Mouse (Mus musculus) embryonic facial prominence, embryonic 10.5 days (tissue): ENCODE measurements at regions not wholly inside any gene's neighbourhood (a gene's known extent, or its start where the extent isn't known, plus 50 kb on each side); places are given as distances from the start of the nearest gene placed in this dataset.
A peak's percentile ranks its signal among the peaks of the same experiment; 100 is the strongest.

Experiments used
- DNase-seq: peaks from one replicate; pipeline ENCODE4 v3.0.0-alpha.2; 2017; ENCODE audit warnings: low spot score
- H3K27ac ChIP-seq: fragments of 300-500 bp; sonication (generic); replicated peaks from 2 replicates; pipeline ENCODE4 v1.5.1; 2016; ENCODE audit warnings: mild to moderate bottlenecking
- H3K27me3 ChIP-seq: fragments of 300-500 bp; sonication (generic); replicated peaks from 2 replicates; pipeline ENCODE4 v1.6.1; 2016; ENCODE audit warnings: low read depth, mild to moderate bottlenecking; ENCODE audit not compliant: poor library complexity, severe bottlenecking
- H3K36me3 ChIP-seq: fragments of 300-500 bp; sonication (generic); replicated peaks from 2 replicates; pipeline ENCODE4 v1.6.1; 2016; ENCODE audit warnings: mild to moderate bottlenecking, moderate library complexity
- H3K4me1 ChIP-seq: fragments of 300-500 bp; sonication (generic); 2 replicates; pipeline ENCODE4 v1.6.1; 2016
- H3K4me3 ChIP-seq: fragments of 300-500 bp; sonication (generic); 2 replicates; pipeline ENCODE4 v1.5.1; 2016; ENCODE audit warnings: mild to moderate bottlenecking, moderate library complexity
- H3K9me3 ChIP-seq: fragments of 300-500 bp; sonication (generic); 2 replicates; pipeline ENCODE4 v1.6.1; 2016; ENCODE audit warnings: mild to moderate bottlenecking
- WGBS: fragments of 180-500 bp; shearing (Covaris S2); methylation state at CpG from one replicate; pipeline ENCODE4 v1.1.7; 2016; 5-methylcytosine and 5-hydroxymethylcytosine counted together

DNA sequence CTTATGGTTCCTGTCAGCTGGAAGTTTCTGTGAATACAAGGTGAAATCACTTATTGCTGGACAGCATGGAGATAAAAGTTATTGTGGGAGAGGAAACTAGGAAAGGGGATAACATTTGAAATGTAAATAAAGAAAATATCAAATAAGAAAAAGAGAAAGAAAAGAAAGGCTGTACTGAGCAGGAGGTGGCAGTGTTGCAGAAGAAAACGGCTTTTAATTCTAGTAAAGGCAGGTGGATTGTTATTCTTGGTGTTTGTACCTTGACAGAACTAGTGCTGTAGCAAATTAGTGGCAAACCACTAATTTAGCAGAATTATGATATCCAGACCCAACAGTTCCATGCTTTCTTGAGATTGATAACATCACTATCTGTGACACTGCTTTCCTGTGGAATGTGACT lies 52.6 kb downstream of the Gm10358 start:
- Histone ChIP-seq H3K36me3 (no peaks in the 10 kb centered on the region), H3K4me1 (no peaks in the 10 kb centered on the region), H3K27me3 (no peaks in the 10 kb centered on the region), H3K9me3 (no peaks in the 10 kb centered on the region), H3K27ac (no peak overlapping the region), H3K4me3 (no peak overlapping the region)
- DNase-seq: no peak
- 58% methylated on average over 1 of the region's 1 CpGs for WGBS

DNA sequence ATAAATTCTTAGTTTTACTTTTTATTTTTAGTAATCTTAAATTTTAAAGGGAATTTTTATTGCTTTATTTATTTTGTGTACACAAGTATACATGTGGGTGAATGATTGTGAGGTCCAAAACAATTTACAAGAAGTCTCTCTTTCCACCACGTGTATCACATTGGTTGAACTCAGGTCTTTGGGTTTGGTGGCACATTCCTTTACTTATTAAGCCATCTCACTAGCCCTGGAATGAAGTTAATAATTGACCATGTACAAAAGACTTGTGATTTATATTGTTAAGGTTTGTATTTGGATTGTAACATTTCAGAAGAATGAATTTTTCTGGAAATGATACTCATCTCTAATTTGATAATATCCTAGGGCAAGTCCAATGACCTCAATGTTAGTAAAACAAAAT lies 56.2 kb downstream of the Gm10358 start:
- 69% methylated on average over 1 of the region's 1 CpGs for WGBS
- Histone ChIP-seq H3K27me3 (no peaks in the 10 kb centered on the region), H3K4me3 (no peak overlapping the region), H3K27ac (no peak overlapping the region), H3K9me3 (no peaks in the 10 kb centered on the region), H3K4me1 (no peaks in the 10 kb centered on the region), H3K36me3 (no peaks in the 10 kb centered on the region)
- no peak for DNase-seq

DNA sequence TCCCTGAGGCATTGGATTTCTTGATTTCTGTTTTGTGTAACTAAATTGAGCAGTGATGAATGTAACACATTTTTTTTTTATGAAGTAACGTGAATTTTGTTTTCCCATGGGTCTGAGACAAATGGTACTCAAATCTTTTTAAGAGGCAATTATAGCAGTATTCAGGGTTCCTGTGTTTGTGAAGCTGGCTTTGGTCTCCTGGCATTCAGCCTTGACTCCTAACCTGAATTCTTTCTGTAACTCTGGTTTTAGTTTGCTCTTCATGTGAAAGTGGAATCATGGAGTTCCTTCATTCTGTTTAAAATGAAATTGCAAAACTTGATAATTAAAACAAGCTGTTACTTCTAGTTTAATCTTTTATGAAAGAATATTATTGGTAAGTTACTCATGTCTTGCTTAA lies 58.3 kb downstream of the Gm10358 start:
- Histone ChIP-seq H3K4me3 (no peak overlapping the region), H3K36me3 (no peaks in the 10 kb centered on the region), H3K9me3 (no peaks in the 10 kb centered on the region), H3K27ac (no peak overlapping the region), H3K4me1 (no peaks in the 10 kb centered on the region), H3K27me3 (no peaks in the 10 kb centered on the region)
- 77% methylated on average over 1 of the region's 1 CpGs for WGBS
- DNase-seq: no peak

DNA sequence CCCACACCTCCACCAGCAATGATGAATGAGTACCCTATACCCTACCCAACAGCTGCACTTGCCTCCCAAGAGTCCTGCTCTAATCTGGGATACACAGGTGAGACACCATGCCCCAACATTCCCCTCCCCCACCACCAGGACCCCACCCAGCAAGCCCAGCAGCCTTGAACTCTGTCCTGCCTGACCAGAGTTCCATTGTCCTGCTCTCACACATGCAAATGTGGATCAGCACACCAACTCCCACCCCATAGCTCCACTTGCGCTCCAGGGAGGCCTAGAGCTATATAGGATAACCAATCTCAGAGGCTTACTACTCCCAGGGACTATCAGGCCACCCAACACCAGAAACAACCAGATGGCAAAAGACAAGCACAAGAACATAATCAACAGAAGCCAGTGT lies 85.8 kb downstream of the Gm10358 start:
- Histone ChIP-seq H3K9me3 (no peaks in the 10 kb centered on the region), H3K4me3 (no peak overlapping the region), H3K36me3 (no peaks in the 10 kb centered on the region), H3K4me1 (no peaks in the 10 kb centered on the region), H3K27ac (no peak overlapping the region), H3K27me3 (no peaks in the 10 kb centered on the region)
- WGBS: 67% methylated on average over 1 of the region's 1 CpGs
- no peak for DNase-seq

DNA sequence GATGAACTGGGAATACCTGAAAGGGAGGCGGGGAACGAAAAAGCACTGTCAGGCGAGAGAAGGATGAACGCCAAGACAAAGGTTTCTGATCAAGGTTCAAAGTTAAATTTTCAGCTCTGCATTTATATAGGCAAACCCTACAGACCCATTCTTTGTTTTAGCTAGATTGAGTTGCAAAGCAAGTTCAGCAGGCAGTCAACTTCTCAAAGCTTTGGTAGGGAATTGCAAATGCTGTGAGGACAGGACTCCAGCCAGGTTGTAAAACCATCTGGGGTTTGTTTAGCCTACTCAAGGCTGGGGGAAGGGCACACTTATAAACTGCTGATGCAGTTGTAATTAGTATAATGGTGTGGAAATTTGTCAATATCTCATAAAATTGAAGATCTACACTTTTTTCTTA lies 87.9 kb downstream of the Gm10358 start:
- no peak overlapping the region for H3K27ac ChIP-seq
- no peak overlapping the region for H3K4me3 ChIP-seq
- no peaks in the 10 kb centered on the region for H3K9me3 ChIP-seq
- no peaks in the 10 kb centered on the region for H3K4me1 ChIP-seq
- H3K27me3 ChIP-seq: no peaks in the 10 kb centered on the region
- no peaks in the 10 kb centered on the region for H3K36me3 ChIP-seq
- no peak for DNase-seq
- 26% methylated on average over 4 of the region's 4 CpGs for whole genome bisulfite sequencing

DNA sequence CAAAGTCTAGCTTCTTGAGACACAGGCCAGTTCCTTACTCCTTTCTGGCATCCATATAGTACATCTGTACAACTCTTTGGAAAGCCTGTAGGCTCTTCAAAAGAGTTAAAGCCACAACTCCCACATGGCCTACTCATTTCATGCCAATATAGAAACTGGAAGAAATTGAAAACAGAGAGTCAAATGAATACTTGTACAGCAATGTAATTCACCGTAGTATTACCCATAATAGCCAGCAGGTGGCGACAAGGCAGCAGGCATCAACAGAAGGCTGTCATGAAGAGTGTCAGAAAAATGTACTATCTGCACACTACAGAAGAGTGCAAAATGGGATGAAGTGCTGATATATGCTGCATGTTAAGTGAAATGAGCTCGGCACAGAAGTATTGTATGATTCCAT lies 90.5 kb downstream of the Gm10358 start:
- no peak overlapping the region for H3K4me3 ChIP-seq
- no peaks in the 10 kb centered on the region for H3K36me3 ChIP-seq
- no peaks in the 10 kb centered on the region for H3K27me3 ChIP-seq
- no peaks in the 10 kb centered on the region for H3K4me1 ChIP-seq
- WGBS: 13% methylated on average over 3 of the region's 3 CpGs
- H3K9me3 ChIP-seq: no peaks in the 10 kb centered on the region
- H3K27ac ChIP-seq: no peak overlapping the region
- peak; percentile 51 for DNase-seq

DNA sequence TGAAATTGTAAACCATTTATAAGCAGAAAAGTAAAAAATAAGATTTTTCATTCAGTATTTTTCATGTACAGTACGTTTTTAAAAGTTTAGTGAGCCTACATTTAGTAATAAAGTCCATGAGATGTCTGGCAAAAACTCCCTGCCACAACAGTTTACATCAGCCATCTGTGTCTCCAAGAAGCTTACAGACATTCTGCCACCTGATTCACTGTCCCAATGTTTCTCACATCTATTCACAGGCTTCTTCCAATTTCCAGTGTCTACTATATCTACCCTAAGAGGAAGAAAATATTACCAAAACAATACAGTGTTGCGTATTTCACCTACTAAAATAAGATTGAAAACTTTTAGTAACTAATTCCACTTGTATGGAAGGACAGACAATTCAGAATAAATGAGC lies 95.7 kb downstream of the Rasd2 start:
- Histone ChIP-seq H3K4me3 (no peak overlapping the region), H3K36me3 (no peaks in the 10 kb centered on the region), H3K27ac (no peak overlapping the region), H3K9me3 (no peaks in the 10 kb centered on the region), H3K27me3 (no peaks in the 10 kb centered on the region), H3K4me1 (no peaks in the 10 kb centered on the region)
- WGBS: 81% methylated on average over 2 of the region's 2 CpGs
- no peak for DNase-seq

DNA sequence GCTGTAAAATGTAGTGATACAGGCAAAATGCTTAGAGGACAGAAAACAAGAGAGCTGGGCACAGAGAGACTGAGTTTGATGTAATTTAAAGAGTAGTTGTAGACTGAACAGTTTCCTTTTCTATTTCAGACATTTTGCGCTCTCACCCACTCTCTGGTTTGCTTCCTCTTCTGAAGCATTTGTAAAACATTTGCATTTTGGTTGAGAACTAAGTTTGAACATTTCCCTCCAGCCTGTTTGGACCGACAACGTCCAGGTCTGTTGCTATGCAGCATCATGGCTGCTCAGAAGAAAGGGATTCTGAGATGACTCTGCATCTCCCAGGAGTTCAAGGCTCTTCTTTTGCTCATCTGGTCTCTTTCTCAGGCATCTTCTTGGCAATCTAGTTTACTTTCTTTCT lies 78.2 kb downstream of the Rasd2 start:
- Histone ChIP-seq H3K36me3 (no peaks in the 10 kb centered on the region), H3K4me1 (no peaks in the 10 kb centered on the region), H3K27me3 (no peaks in the 10 kb centered on the region), H3K27ac (no peak overlapping the region), H3K4me3 (no peak overlapping the region), H3K9me3 (no peaks in the 10 kb centered on the region)
- 82% methylated on average over 3 of the region's 3 CpGs for WGBS
- DNase-seq: no peak

DNA sequence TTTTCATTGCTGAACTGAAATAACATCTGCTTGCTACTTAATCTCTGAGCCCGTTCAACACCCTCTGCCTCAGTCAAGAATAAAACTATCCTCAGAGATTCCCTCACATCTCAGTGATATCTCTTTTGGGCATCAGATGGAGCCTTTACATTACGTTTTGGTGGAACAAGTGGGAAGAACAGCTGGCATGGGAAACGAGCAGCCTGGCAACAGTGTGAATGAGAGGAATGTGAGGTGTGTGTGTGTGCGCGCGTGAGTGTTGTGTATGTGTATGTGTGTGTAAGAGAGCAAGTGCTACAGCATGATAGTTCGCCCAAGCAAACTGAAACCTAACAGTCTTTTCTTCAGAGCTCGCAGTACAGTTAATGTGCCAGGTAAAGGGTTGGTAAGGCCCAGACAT lies 76.2 kb downstream of the Rasd2 start:
- Histone ChIP-seq H3K36me3 (no peaks in the 10 kb centered on the region), H3K4me3 (no peak overlapping the region), H3K4me1 (no peaks in the 10 kb centered on the region), H3K27ac (no peak overlapping the region), H3K9me3 (no peaks in the 10 kb centered on the region), H3K27me3 (no peaks in the 10 kb centered on the region)
- WGBS: 85% methylated on average over 8 of the region's 8 CpGs
- no peak for DNase-seq
